Mouse (Mus musculus) myocyte (in vitro differentiated cells): ENCODE results near the gene Dmrtc2.
A peak's percentile ranks its signal among the peaks of the same experiment; 100 is the strongest.

Source experiments
- E2F4 ChIP-seq: IDR thresholded peaks from one replicate; pipeline ENCODE4 v1.6.1; 2011; ENCODE audit warnings: mild to moderate bottlenecking, control low read depth, moderate library complexity; ENCODE audit not compliant: insufficient read depth
- MYOD1 ChIP-seq, 3 experiments: IDR thresholded peaks; one replicate each; pipeline ENCODE4 v1.6.1; 2011; ENCODE audit warnings: control low read depth in 2 of 3, low read depth in 2 of 3, mild to moderate bottlenecking in 2 of 3, moderate library complexity in 1 of 3; ENCODE audit not compliant: insufficient read length in 2 of 3, control insufficient read depth in 1 of 3
- MYOG ChIP-seq, 3 experiments: IDR thresholded peaks; one replicate each; pipeline ENCODE4 v1.6.1; 2011; ENCODE audit warnings: control low read depth in 2 of 3, low read depth in 2 of 3, mild to moderate bottlenecking in 2 of 3; ENCODE audit not compliant: insufficient read length in 2 of 3, control insufficient read depth in 1 of 3, insufficient read depth in 1 of 3
- POLR2A ChIP-seq: IDR thresholded peaks from one replicate; pipeline ENCODE4 v1.6.1; 2011; ENCODE audit warnings: low read depth, mild to moderate bottlenecking, control low read depth, moderate library complexity; ENCODE audit not compliant: insufficient read length
- TCF12 ChIP-seq: IDR thresholded peaks from one replicate; pipeline ENCODE4 v1.6.1; 2011; ENCODE audit warnings: mild to moderate bottlenecking, control low read depth; ENCODE audit not compliant: poor library complexity, insufficient read depth, severe bottlenecking

- TF ChIP-seq POLR2A (peak; percentile 42), E2F4 (no peak), MYOD1 (IDR thresholded peaks at IDR 0.05; ENCODE audit: control insufficient read depth in 1 of 3, insufficient read length in 2 of 3, low read depth in 2 of 3) (no peak), MYOG (IDR thresholded peaks at IDR 0.05; ENCODE audit: control insufficient read depth in 1 of 3, insufficient read depth in 1 of 3, insufficient read length in 2 of 3, low read depth in 2 of 3) (no peak), TCF12 (no peak)
Measured at GRCm38 (mm10) chr7:24890281-24891216, 20.7 kb downstream of the Dmrtc2 start.
